ENCODE assay signal across 9 mouse cellular contexts in the genomic region with DNA sequence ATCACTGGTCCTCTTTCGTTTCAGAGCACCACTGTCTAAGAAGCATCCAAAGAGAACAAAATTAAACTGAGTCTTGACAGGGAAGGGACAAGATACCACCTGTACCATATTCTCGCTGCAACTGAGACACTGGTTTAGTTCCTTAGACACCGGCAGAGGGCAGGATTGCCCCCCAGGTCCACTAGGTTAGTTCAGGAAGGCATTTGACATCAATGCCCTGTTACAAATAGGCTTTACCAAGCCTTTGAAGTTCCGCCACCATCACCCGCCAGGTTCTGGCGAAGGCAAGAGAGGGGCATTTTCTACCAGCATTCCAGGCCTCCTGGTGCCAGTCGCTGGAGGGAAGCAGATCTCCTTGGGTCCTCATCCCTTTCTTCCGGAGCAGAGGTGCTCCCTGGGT. TPM values are rescaled to one million over a fixed set of nuclear protein-coding genes. Genes with fewer than 3 reads are reported as not detected.
A peak's percentile ranks its signal among the peaks of the same experiment; 100 is the strongest.
DNase-seq lines count a peak whose midpoint lies in the region; ATAC-seq and TF ChIP-seq lines count a peak whose summit lies in the region.
"Had no signal": no experiment of that assay in that cellular context is flagged by ENCODE, and none has a peak within 500 bp of the region (broad histone marks: within the 10 kb centered on the region; RNA-seq: fewer than 3 reads in every experiment).

No protein-coding gene starts in this region.

- TF ChIP-seq POLR2A in cortical plate, adult 2 months (IDR thresholded peaks at IDR 0.05; ENCODE audit: extremely low read depth, insufficient read depth, low read length) = no peak

- H3K36me3 ChIP-seq in heart, postnatal 0 days (replicated peaks; ENCODE audit: control insufficient read depth, insufficient read depth, low read length) = peaks cover 17% of the 10 kb centered on the region
- 0 out of 2 replicates have a peak, but pooled peaks cover 2% of the 10 kb centered on the region for H3K36me3 ChIP-seq in hindbrain, embryonic 12.5 days
- no peaks in the 10 kb centered on the region for H3K36me3 ChIP-seq in midbrain, embryonic 14.5 days (ENCODE audit: control insufficient read depth, insufficient read depth, low read length)

- WGBS in heart, postnatal 0 days = 25% methylated on average over 8 of the region's 8 CpGs
- WGBS in hindbrain, embryonic 12.5 days = 7% methylated on average over 8 of the region's 8 CpGs
- WGBS in midbrain, embryonic 14.5 days = 5% methylated on average over 8 of the region's 8 CpGs

- TF ChIP-seq CTCF in heart, postnatal 0 days (IDR thresholded peaks at IDR 0.05; ENCODE audit: low read depth) = peak; percentile 40
- peak; percentile 27; the same call in 1 of the 2 replicates for TF ChIP-seq CTCF in cortical plate, adult 2 months (IDR thresholded peaks at IDR 0.05; ENCODE audit: extremely low read depth, insufficient read depth, low read length)

- peaks cover 18% of the 10 kb centered on the region for H3K4me1 ChIP-seq in heart, postnatal 0 days (ENCODE audit: control insufficient read depth, insufficient read depth)
- no peaks in the 10 kb centered on the region for H3K4me1 ChIP-seq in cortical plate, adult 2 months (ENCODE audit: control insufficient read depth, insufficient read depth, low read length)
- peaks cover 23% of the 10 kb centered on the region for H3K4me1 ChIP-seq in hindbrain, embryonic 12.5 days
- H3K4me1 ChIP-seq in midbrain, embryonic 14.5 days (ENCODE audit: control insufficient read depth, insufficient read depth, low read length) = 0 out of 2 replicates have a peak, but pooled peaks cover 3% of the 10 kb centered on the region

- H3K9me3 ChIP-seq in heart, postnatal 0 days (replicated peaks; ENCODE audit: control insufficient read depth, low read length) = no peaks in the 10 kb centered on the region
- no peaks in the 10 kb centered on the region for H3K9me3 ChIP-seq in hindbrain, embryonic 12.5 days (replicated peaks)
- no peaks in the 10 kb centered on the region for H3K9me3 ChIP-seq in midbrain, embryonic 14.5 days (ENCODE audit: control insufficient read depth, low read length)
- H3K9me3 ChIP-seq: liver, embryonic 13.5 days had no signal

- H3K9ac ChIP-seq in heart, postnatal 0 days (replicated peaks; ENCODE audit: low read depth, low read length) = no peak overlapping the region
- H3K9ac ChIP-seq in hindbrain, embryonic 12.5 days = no peak overlapping the region
- no peak overlapping the region for H3K9ac ChIP-seq in midbrain, embryonic 14.5 days (replicated peaks; ENCODE audit: low read length)
- H3K9ac ChIP-seq: liver, embryonic 13.5 days had no signal

- no peak for ATAC-seq in heart, postnatal 0 days (ENCODE audit: insufficient read depth, low read depth)
- ATAC-seq in hindbrain, embryonic 12.5 days (ENCODE audit: low FRiP score) = no peak
- ATAC-seq in midbrain, embryonic 14.5 days (ENCODE audit: low FRiP score, low TSS enrichment) = no peak
- ATAC-seq in monocyte, adult 5-6 weeks (replicated peaks; ENCODE audit: insufficient number of reproducible peaks, low FRiP score, low TSS enrichment, poor library complexity, severe bottlenecking) = no peak

- peaks cover 7% of the 10 kb centered on the region; the same call in 1 of the 2 replicates for H3K27me3 ChIP-seq in heart, postnatal 0 days (ENCODE audit: control insufficient read depth, insufficient read depth, low read length)
- peaks cover 19% of the 10 kb centered on the region for H3K27me3 ChIP-seq in hindbrain, embryonic 12.5 days
- H3K27me3 ChIP-seq in midbrain, embryonic 14.5 days (ENCODE audit: control insufficient read depth, insufficient read depth, low read length) = peaks cover 9% of the 10 kb centered on the region; the same call in 1 of the 2 replicates

- intact Hi-C loops in heart, postnatal 10 days (cut with DNase I) = no loop called here

- no peak overlapping the region for H3K4me2 ChIP-seq in heart, postnatal 0 days (ENCODE audit: low read depth, low read length)
- H3K4me2 ChIP-seq in hindbrain, embryonic 12.5 days (replicated peaks) = peak overlapping the region; percentile 46
- peak overlapping the region; percentile 42; the same call in 1 of the 2 replicates for H3K4me2 ChIP-seq in midbrain, embryonic 14.5 days (ENCODE audit: low read length)

- DNase-seq in heart, postnatal 0 days (ENCODE audit: low spot score) = no peak
- no peak for DNase-seq in heart, postnatal 10 days
- DNase-seq in midbrain, embryonic 14.5 days = peak; percentile 55
- no peak for DNase-seq in adrenal gland, postnatal 10 days
- DNase-seq in cerebellum, adult 9-10 months = no peak
- DNase-seq: liver, embryonic 13.5 days had no signal

- TF ChIP-seq EP300 in heart, postnatal 0 days (IDR thresholded peaks at IDR 0.05; ENCODE audit: low read depth) = no peak

- H3K27ac ChIP-seq in heart, postnatal 0 days (ENCODE audit: low read depth) = no peak overlapping the region
- no peak overlapping the region for H3K27ac ChIP-seq in cortical plate, adult 2 months (ENCODE audit: insufficient read depth, low read length)
- no peak overlapping the region for H3K27ac ChIP-seq in hindbrain, embryonic 12.5 days
- H3K27ac ChIP-seq in midbrain, embryonic 14.5 days (replicated peaks; ENCODE audit: low read depth, low read length) = no peak overlapping the region
- H3K27ac ChIP-seq: liver, embryonic 13.5 days had no signal

- H3K4me3 ChIP-seq in heart, postnatal 0 days (ENCODE audit: low read depth, low read length) = no peak overlapping the region
- no peak overlapping the region for H3K4me3 ChIP-seq in cortical plate, adult 2 months (ENCODE audit: insufficient read depth, low read length)
- H3K4me3 ChIP-seq in hindbrain, embryonic 12.5 days = no peak overlapping the region
- H3K4me3 ChIP-seq in midbrain, embryonic 14.5 days (replicated peaks; ENCODE audit: low read depth, low read length) = no peak overlapping the region

RNA-seq across cellular contexts. Expression of gene Hapln3, which starts 0.9 kb away (rescaled TPM):
- 2.0 TPM in 1 of 2 replicates, not detected in the other for total RNA-seq in heart, postnatal 0 days (2014; rRNA removed; ENCODE audit: low replicate concordance)
- polyA plus RNA-seq in heart, postnatal 0 days (2015; fragmentation: Nextera tagmentation; extraction: Ambion mirVana) = 0.40 and 0.55 TPM in 2 replicates
- total RNA-seq in heart, postnatal 10 days (2021) = 1 to 10 TPM in 1 of 2 experiments, under 1 TPM in 1; 0.69 to 1.4 TPM
- polyA plus RNA-seq in cortical plate, adult 2 months (2012; rRNA removed) = 1.2 and 1.5 TPM in 2 replicates
- polyA plus RNA-seq in hindbrain, embryonic 12.5 days (2016; fragmentation: Nextera tagmentation; extraction: Ambion mirVana) = 0.92 and 1.9 TPM in 2 replicates
- polyA plus RNA-seq in midbrain, embryonic 14.5 days (2014; fragmentation: Nextera tagmentation; extraction: Ambion mirVana) = 1.3 and 1.7 TPM in 2 replicates
- not detected in 3 replicates for total RNA-seq in monocyte, adult 5-6 weeks (2017)
- 1 to 10 TPM; 1.1 to 1.9 TPM for total RNA-seq in adrenal gland, postnatal 10 days (2021)

RNA-seq across cellular contexts. Expression of gene Mfge8, which starts 19.0 kb away (rescaled TPM):
- 272 and 285 TPM in 2 replicates for total RNA-seq in heart, postnatal 0 days (2014; rRNA removed; ENCODE audit: low replicate concordance)
- polyA plus RNA-seq in heart, postnatal 0 days (2015; fragmentation: Nextera tagmentation; extraction: Ambion mirVana) = 244 and 250 TPM in 2 replicates
- 100 to 1,000 TPM; 197 to 202 TPM for total RNA-seq in heart, postnatal 10 days (2021)
- 311 and 350 TPM in 2 replicates for polyA plus RNA-seq in cortical plate, adult 2 months (2012; rRNA removed)
- polyA plus RNA-seq in hindbrain, embryonic 12.5 days (2016; fragmentation: Nextera tagmentation; extraction: Ambion mirVana) = 72.5 and 73.2 TPM in 2 replicates
- polyA plus RNA-seq in midbrain, embryonic 14.5 days (2014; fragmentation: Nextera tagmentation; extraction: Ambion mirVana) = 93.5 and 112 TPM in 2 replicates
- total RNA-seq in monocyte, adult 5-6 weeks (2017) = 6.0 to 15.7 TPM (median 12.6 TPM) in 3 replicates
- total RNA-seq in adrenal gland, postnatal 10 days (2021) = 100 to 1,000 TPM; 231 to 232 TPM

Comparison
In these comparisons a context has a peak if more than half of its experiments do, and no peak if none do; other contexts are left out.
1. RNA of gene Mfge8, which starts 19.0 kb away (total RNA-seq): 272 to 285 TPM in heart, postnatal 0 days, 231 to 232 TPM in adrenal gland, postnatal 10 days and 197 to 202 TPM in heart, postnatal 10 days; 6.0 to 15.7 TPM in monocyte, adult 5-6 weeks; every median in the first group is over 10 times any median in the second.